Mouse (Mus musculus): ENCODE data around the gene Usp50. TPM values are rescaled to one million over a fixed set of nuclear protein-coding genes. Genes with fewer than 3 reads are reported as not detected.
A peak's percentile ranks its signal among the peaks of the same experiment; 100 is the strongest.

Gene Usp50
- 1.8 and 2.2 TPM in 2 replicates for polyA plus RNA-seq (2015; fragmentation: Nextera tagmentation; extraction: Ambion mirVana)

DNA sequence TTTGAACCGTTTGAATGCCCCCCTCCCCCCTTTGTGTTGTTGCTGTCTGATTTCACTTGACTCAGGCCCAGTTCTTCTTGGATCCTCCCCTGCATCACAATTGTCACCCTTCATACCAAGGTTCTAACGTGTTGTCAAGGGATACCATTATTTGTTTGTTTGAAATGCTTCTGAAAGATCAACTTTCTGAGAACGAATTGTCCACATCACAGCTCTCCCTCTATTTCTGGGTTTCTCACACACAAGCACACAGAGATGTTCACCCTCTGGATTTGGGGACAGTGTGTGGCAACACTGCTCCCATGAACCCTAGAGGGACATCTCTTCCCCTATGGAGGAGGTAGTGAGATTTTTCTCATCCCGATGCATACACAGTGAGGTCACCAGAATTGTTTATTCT, at the start of gene Usp50:
Gene Usp50 (minus strand): TSS at position 101 of the 400 bp plus-strand sequence.
- WGBS, result 62% methylated on average over 4 of the region's 4 CpGs
- Histone ChIP-seq H3K9me3 (replicated peaks) (no peaks in the 10 kb centered on the region), H3K36me3 (no peaks in the 10 kb centered on the region), H3K4me3 (no peak within 1 kb of the TSS), H3K9ac (no peak within 1 kb of the TSS), H3K27me3 (no peaks in the 10 kb centered on the region), H3K4me2 (no peak within 1 kb of the TSS), H3K4me1 (replicated peaks) (peaks cover 8% of the 10 kb centered on the region), H3K27ac (no peak within 1 kb of the TSS)
- no peak for ATAC-seq (replicated peaks; ENCODE audit: insufficient number of reproducible peaks, insufficient read depth, low FRiP score, low read depth)

GRCm38 (mm10) chr2:126817414-126817813, 34.1 kb upstream of the Usp50 start:
- no peaks in the 10 kb centered on the region for H3K27me3 ChIP-seq
- H3K36me3 ChIP-seq, result peaks cover 37% of the 10 kb centered on the region
- no peak overlapping the region for H3K4me3 ChIP-seq
- ATAC-seq (replicated peaks; ENCODE audit: insufficient number of reproducible peaks, insufficient read depth, low FRiP score, low read depth), result no peak
- no peak overlapping the region for H3K9ac ChIP-seq
- WGBS, result 75% methylated on average over 2 of the region's 2 CpGs
- no peak overlapping the region for H3K27ac ChIP-seq
- no peaks in the 10 kb centered on the region for H3K9me3 ChIP-seq (replicated peaks)
- H3K4me2 ChIP-seq, result no peak overlapping the region
- H3K4me1 ChIP-seq (replicated peaks), result peaks cover 4% of the 10 kb centered on the region

DNA sequence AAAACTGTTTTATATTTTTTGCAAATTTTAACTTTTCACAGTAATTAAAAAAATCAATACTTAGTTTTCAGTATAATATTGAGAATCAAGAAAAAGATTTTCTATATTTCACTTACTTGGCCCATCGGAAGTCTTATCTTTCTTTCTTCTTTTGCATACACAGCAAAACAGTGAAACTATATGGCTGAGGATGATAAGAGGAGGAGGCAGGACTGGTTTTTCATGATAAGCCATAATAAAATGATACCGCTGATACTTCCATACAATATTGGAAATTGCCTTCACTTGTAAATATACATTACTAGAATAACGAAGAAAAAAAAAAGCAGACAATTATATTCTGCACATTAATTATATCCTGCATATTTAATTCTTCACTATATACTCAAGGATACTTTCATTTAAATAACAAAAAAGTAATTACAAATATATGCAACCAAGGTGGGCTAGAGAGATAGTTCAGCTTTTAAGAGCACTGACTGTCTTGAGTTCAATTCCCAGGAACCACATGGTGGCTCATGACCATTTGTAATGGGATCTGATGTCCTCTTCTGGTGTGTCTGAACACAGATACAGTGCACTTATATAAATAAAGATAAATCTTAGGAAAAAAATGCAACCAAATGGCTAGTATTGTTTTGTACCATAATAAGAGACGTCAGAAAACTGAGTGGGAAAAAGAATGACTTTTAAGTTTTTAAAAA, 33.5 kb upstream of the Usp50 start:
- Histone ChIP-seq H3K27me3 (no peaks in the 10 kb centered on the region), H3K9ac (no peak overlapping the region), H3K4me2 (no peak overlapping the region), H3K9me3 (replicated peaks) (no peaks in the 10 kb centered on the region), H3K4me1 (replicated peaks) (peaks cover 4% of the 10 kb centered on the region), H3K27ac (no peak overlapping the region), H3K36me3 (peaks cover 43% of the 10 kb centered on the region), H3K4me3 (no peak overlapping the region)
- 68% methylated on average over 4 of the region's 4 CpGs for WGBS
- no peak for ATAC-seq (replicated peaks; ENCODE audit: insufficient number of reproducible peaks, insufficient read depth, low FRiP score, low read depth)

GRCm38 (mm10) chr2:126815822-126816221, 32.6 kb upstream of the Usp50 start:
- ATAC-seq (replicated peaks; ENCODE audit: insufficient number of reproducible peaks, insufficient read depth, low FRiP score, low read depth), result peak; percentile 80; the same call in 1 of the 2 replicates
- H3K9me3 ChIP-seq (replicated peaks), result no peaks in the 10 kb centered on the region
- WGBS, result 7% methylated on average over 1 of the region's 1 CpGs
- peak overlapping the region; percentile 59 for H3K27ac ChIP-seq
- H3K9ac ChIP-seq, result no peak overlapping the region
- H3K4me3 ChIP-seq, result no peak overlapping the region
- H3K27me3 ChIP-seq, result no peaks in the 10 kb centered on the region
- 0 out of 2 replicates have a peak overlapping the region, but pooled peaks have one; percentile 14 for H3K4me2 ChIP-seq
- peaks cover 4% of the 10 kb centered on the region for H3K4me1 ChIP-seq (replicated peaks)
- peaks cover 50% of the 10 kb centered on the region for H3K36me3 ChIP-seq

- Histone ChIP-seq H3K4me3 (no peak overlapping the region), H3K27me3 (no peaks in the 10 kb centered on the region), H3K9me3 (replicated peaks) (no peaks in the 10 kb centered on the region), H3K9ac (no peak overlapping the region), H3K4me1 (replicated peaks) (no peaks in the 10 kb centered on the region), H3K4me2 (no peak overlapping the region), H3K27ac (no peak overlapping the region), H3K36me3 (peaks cover 69% of the 10 kb centered on the region)
- no peak for ATAC-seq (replicated peaks; ENCODE audit: insufficient number of reproducible peaks, insufficient read depth, low FRiP score, low read depth)
- 87% methylated on average over 3 of the region's 3 CpGs for WGBS
Observed at GRCm38 (mm10) chr2:126801980-126802379, 18.7 kb upstream of the Usp50 start.

GRCm38 (mm10) chr2:126798455-126798854, 15.2 kb upstream of the Usp50 start:
- Histone ChIP-seq H3K27me3 (no peaks in the 10 kb centered on the region), H3K36me3 (peaks cover 77% of the 10 kb centered on the region), H3K27ac (no peak overlapping the region), H3K9ac (no peak overlapping the region), H3K4me1 (replicated peaks) (no peaks in the 10 kb centered on the region), H3K4me2 (no peak overlapping the region), H3K4me3 (no peak overlapping the region), H3K9me3 (replicated peaks) (no peaks in the 10 kb centered on the region)
- ATAC-seq (replicated peaks; ENCODE audit: insufficient number of reproducible peaks, insufficient read depth, low FRiP score, low read depth), result no peak
- WGBS, result 71% methylated on average over 5 of the region's 5 CpGs

DNA sequence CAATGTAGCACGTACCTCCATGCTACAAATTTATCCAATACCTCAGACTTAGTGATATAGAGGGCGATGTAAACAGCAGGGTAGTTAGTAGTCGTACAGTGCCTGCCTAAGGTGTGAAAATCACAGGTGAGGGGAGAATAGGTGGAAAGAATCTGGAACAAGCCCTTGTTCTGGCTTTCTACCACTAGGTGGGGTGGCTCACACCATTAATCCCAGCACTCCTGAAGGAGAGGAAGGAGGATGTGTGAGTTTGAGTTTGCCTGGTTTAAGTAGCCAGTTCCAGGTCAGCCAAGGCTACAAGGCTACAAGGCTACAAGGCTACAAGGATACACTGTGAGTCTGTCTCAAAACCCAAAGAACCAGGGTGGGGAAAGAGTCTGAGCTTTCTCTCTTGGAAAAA, 12.4 kb upstream of the Usp50 start:
- H3K36me3 ChIP-seq, result peaks cover 83% of the 10 kb centered on the region
- no peaks in the 10 kb centered on the region for H3K4me1 ChIP-seq (replicated peaks)
- no peaks in the 10 kb centered on the region for H3K27me3 ChIP-seq
- no peak overlapping the region for H3K4me2 ChIP-seq
- 82% methylated on average over 3 of the region's 3 CpGs for WGBS
- H3K9ac ChIP-seq, result no peak overlapping the region
- H3K4me3 ChIP-seq, result no peak overlapping the region
- no peak for ATAC-seq (replicated peaks; ENCODE audit: insufficient number of reproducible peaks, insufficient read depth, low FRiP score, low read depth)
- no peaks in the 10 kb centered on the region for H3K9me3 ChIP-seq (replicated peaks)
- H3K27ac ChIP-seq, result no peak overlapping the region

GRCm38 (mm10) chr2:126792611-126793010, 9.3 kb upstream of the Usp50 start:
- Histone ChIP-seq H3K4me1 (replicated peaks) (peaks cover 6% of the 10 kb centered on the region), H3K9me3 (replicated peaks) (no peaks in the 10 kb centered on the region), H3K4me2 (no peak overlapping the region), H3K27me3 (no peaks in the 10 kb centered on the region), H3K4me3 (no peak overlapping the region), H3K36me3 (peaks cover 59% of the 10 kb centered on the region), H3K9ac (no peak overlapping the region), H3K27ac (no peak overlapping the region)
- WGBS, result 71% methylated on average over 5 of the region's 5 CpGs
- no peak for ATAC-seq (replicated peaks; ENCODE audit: insufficient number of reproducible peaks, insufficient read depth, low FRiP score, low read depth)

DNA sequence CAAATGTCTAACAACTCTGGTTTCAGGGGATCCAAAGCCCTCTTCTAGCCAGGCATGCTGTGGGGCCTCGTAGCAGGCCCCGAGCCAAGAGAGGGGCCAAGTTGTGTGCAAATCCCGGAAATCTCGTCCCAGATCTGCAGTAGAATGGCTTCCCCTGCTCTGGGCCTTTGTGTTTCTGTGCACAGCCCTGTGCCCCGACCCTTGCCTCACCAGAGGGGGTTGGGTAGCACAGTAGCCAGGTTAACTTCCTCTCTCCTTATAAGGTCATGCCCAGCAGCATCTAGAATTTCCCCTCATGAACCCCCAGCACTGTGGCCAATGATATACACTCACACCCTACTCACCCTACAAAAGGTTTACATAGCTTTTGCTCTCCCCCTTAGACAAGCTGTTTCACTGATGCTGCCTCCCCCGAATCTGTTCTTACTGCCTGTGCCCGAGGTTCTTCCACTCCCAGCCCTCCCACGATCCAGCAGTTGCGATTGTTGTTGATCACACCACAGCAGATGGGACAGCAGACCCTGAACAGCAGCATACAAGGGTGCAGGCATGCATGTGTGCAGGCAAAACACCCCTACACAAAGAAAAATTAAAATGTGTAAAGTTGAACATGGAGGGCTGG, 4.6 kb upstream of the Usp50 start:
- peaks cover 8% of the 10 kb centered on the region for H3K4me1 ChIP-seq (replicated peaks)
- H3K27ac ChIP-seq, result no peak overlapping the region
- ATAC-seq (replicated peaks; ENCODE audit: insufficient number of reproducible peaks, insufficient read depth, low FRiP score, low read depth), result peak; percentile 55

GRCm38 (mm10) chr2:126782433-126782832, 837 bp downstream of the Usp50 start:
- ATAC-seq (replicated peaks; ENCODE audit: insufficient number of reproducible peaks, insufficient read depth, low FRiP score, low read depth), result no peak
- H3K27ac ChIP-seq, result no peak overlapping the region

More for the DNA sequence above, 4.6 kb upstream of the Usp50 start:
- no peaks in the 10 kb centered on the region for H3K9me3 ChIP-seq (replicated peaks)
- 39% methylated on average over 9 of the region's 9 CpGs for WGBS
- no peak overlapping the region for H3K4me2 ChIP-seq
- peaks cover 18% of the 10 kb centered on the region for H3K36me3 ChIP-seq
- H3K27me3 ChIP-seq, result no peaks in the 10 kb centered on the region
- no peak overlapping the region for H3K9ac ChIP-seq
- H3K4me3 ChIP-seq, result no peak overlapping the region

DNA sequence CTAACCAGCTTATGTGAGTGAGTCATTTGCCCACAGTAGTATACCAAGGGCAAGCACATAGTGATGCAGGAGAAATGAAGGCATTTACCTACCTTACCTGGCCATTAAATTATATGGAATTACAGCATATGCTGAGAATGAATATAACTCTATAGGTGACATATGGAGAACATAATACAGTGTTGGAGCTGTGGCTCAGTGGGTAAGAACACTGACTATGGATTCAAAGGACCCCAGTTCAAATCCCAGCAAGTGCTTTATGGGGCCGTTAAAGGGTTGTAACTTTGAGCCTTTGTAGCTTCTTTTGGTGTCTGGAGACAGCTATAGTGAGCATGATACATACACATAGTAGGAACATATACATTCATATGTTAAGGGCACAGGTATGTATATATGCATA, 1.8 kb downstream of the Usp50 start:
- Histone ChIP-seq H3K27me3 (no peaks in the 10 kb centered on the region), H3K27ac (no peak overlapping the region), H3K9ac (no peak overlapping the region), H3K9me3 (replicated peaks) (no peaks in the 10 kb centered on the region), H3K4me1 (replicated peaks) (no peaks in the 10 kb centered on the region), H3K4me3 (no peak overlapping the region), H3K36me3 (no peaks in the 10 kb centered on the region), H3K4me2 (no peak overlapping the region)
- no peak for ATAC-seq (replicated peaks; ENCODE audit: insufficient number of reproducible peaks, insufficient read depth, low FRiP score, low read depth)
- 83% methylated on average over 1 of the region's 1 CpGs for WGBS

More at GRCm38 (mm10) chr2:126782433-126782832, 837 bp downstream of the Usp50 start:
- H3K4me1 ChIP-seq (replicated peaks), result peaks cover 1% of the 10 kb centered on the region
- WGBS, result 77% methylated on average over 3 of the region's 3 CpGs
- H3K4me2 ChIP-seq, result no peak overlapping the region
- no peaks in the 10 kb centered on the region for H3K9me3 ChIP-seq (replicated peaks)
- no peak overlapping the region for H3K4me3 ChIP-seq
- H3K36me3 ChIP-seq, result no peaks in the 10 kb centered on the region
- H3K9ac ChIP-seq, result no peak overlapping the region
- H3K27me3 ChIP-seq, result no peaks in the 10 kb centered on the region

GRCm38 (mm10) chr2:126780286-126780685, 3.0 kb downstream of the Usp50 start:
- no peak for ATAC-seq (replicated peaks; ENCODE audit: insufficient number of reproducible peaks, insufficient read depth, low FRiP score, low read depth)
- Histone ChIP-seq H3K9ac (no peak overlapping the region), H3K9me3 (replicated peaks) (no peaks in the 10 kb centered on the region), H3K27me3 (no peaks in the 10 kb centered on the region), H3K4me3 (no peak overlapping the region), H3K4me1 (replicated peaks) (no peaks in the 10 kb centered on the region), H3K36me3 (no peaks in the 10 kb centered on the region), H3K27ac (no peak overlapping the region), H3K4me2 (no peak overlapping the region)
- 82% methylated on average over 10 of the region's 10 CpGs for WGBS

Measured in heart, embryonic 15.5 days (tissue).